Mouse (Mus musculus) kidney, adult 8-10 months (tissue): ENCODE measurements at regions not wholly inside any gene's neighbourhood (a gene's known extent, or its start where the extent isn't known, plus 50 kb on each side); places are given as distances from the start of the nearest gene placed in this dataset.

Experiments
- DNase-seq, 2 experiments: peaks; one replicate each; pipeline ENCODE4 v3.0.0; 2022

GRCm38 (mm10) chrX:82741478-82741877 is 207.2 kb upstream of the Dmd start:
- no peak for DNase-seq

DNA sequence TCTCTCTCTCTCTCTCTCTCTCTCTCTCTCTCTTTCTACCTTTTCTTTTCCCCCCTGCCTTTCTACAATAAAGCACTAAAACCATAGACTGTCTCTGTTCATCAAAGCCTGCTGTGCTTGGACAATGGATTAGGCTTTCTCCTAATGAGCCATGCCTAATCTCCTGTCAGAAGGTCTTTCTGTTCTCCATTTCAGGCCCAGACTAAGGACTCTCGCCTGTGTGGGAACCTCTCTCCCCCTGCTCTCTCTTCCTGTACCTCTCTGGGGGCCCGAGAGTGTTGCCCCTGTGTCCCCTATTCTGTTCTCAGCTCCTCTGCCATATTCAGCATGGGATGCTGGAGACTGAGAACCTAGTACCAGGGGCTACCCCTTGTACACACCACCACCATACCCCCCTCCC is 184.5 kb upstream of the Dmd start:
- no peak for DNase-seq

GRCm38 (mm10) chrX:82809171-82809570 is 139.5 kb upstream of the Dmd start:
- no peak for DNase-seq

DNA sequence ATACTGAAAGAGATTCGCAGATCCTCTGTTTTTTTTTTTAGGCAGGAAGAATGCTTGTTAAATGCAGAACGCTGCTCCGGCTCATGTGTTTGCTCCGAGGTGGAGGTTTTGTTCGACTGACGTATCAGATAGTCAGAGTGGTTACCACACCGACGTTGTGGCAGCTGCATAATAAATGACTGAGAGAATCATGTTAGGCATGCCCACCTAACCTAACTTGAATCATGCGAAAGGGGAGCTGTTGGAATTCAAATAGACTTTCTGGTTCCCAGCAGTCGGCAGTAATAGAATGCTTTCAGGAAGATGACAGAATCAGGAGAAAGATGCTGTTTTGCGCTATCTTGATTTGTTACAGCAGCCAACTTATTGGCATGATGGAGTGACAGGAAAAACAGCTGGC is 134.1 kb upstream of the Dmd start:
- DNase-seq: no peak

DNA sequence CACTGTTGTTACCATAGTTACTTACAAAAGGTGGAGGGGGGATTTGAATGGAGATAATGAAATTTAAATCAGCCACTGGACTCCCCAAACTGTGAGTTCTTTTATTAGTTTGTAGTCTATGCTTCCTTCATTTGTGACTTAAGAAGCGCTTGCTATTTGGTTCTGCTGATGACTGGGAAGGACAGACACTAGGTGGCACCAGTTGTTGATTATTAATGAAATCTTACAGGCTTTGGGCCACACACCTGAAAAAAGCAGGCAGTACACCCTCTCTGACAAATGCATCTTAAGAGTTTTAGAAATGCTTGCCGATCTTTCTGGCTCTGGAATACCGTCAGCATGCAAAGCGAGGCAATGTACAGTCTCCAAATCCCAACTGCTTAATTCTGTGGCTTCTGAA is 131.6 kb upstream of the Dmd start:
- peak in 1 of 2 experiments; percentile 1 for DNase-seq

DNA sequence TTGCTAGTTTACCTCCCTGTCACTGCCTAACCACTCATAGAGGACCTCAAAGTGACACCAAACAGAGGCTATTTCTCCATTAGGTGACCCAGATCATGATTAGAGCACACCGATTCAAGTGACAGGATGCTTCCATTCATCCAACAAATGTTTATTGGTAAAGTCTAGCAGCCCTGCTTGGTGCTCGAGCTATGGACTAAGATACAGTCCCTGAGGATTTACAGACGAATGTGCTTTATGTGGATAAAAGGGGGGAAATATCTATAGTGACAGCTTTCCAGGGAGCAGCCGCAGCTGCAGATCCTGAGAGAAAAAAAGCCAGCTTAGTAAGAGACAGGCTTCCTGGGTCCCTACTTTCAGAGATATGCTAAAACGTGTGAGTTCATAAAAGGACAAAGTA is 125.1 kb upstream of the Dmd start:
- no peak for DNase-seq

DNA sequence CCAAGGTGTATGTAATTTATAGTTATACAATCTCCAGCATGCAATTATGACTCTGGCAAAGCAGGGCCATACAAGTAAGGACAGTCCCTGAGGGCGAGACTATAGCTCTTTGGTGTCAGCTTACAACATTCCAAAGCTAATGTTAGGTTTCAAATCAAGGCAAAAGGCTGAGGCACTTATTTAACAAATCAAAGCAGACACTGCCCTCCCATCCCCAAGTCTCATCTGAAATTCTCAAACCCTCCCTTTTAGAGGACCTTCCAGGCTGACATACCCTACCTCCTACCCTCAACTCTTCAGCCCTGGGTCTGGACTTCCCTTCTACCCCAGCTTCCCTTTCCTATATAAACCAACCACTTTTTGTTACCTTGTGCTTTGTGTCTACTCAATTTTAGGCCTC is 82.6 kb upstream of the Dmd start:
- no peak for DNase-seq
